Mouse (Mus musculus) heart, postnatal 36 days (tissue): Measurements from ENCODE around the gene Wars2. TPM values are rescaled to one million over a fixed set of nuclear protein-coding genes. Genes with fewer than 3 reads are reported as not detected.

Source experiments
- DNase-seq, 2 experiments: peaks; one replicate each; pipeline ENCODE4 v3.0.0; 2021 to 2022
- intact Hi-C: fragments of 180-260 bp; cut with DNase I; formaldehyde crosslinking; loops from one replicate; pipeline ENCODE4 v1.15.1; 2025
- total RNA-seq, 2 experiments: library from RNA; stranded (reverse); gene quantifications; 2 replicates each; pipeline ENCODE4 v1.2.3; 2021

Gene Wars2
- 1 to 10 TPM; 6.0 to 6.5 TPM for total RNA-seq

- peak; percentile 92 to 94 for DNase-seq
- intact Hi-C loops = loop anchor here (5.0 kb wide), 1 partner anchor 101 kb away; the partner anchor contains the start of gene Tbx15
These were observed at the start of gene Wars2 for GRCm38 (mm10) chr3:99140940-99141854. Wars2 (plus strand) TSS chr3:99141068.

- DNase-seq = no peak
- intact Hi-C loops = no loop called here
These were observed 44.1 kb upstream of the Wars2 start for GRCm38 (mm10) chr3:99096816-99097215.

GRCm38 (mm10) chr3:99110353-99111213 lies 30.3 kb upstream of the Wars2 start:
- intact Hi-C loops = no loop called here
- DNase-seq = no peak

GRCm38 (mm10) chr3:99111214-99111608 lies 29.7 kb upstream of the Wars2 start:
- DNase-seq = no peak
- intact Hi-C loops = no loop called here

- intact Hi-C loops = no loop called here
- no peak for DNase-seq
These were observed 27.5 kb upstream of the Wars2 start for GRCm38 (mm10) chr3:99113266-99113837.

- intact Hi-C loops = no loop called here
- DNase-seq = no peak
These were observed 19.9 kb upstream of the Wars2 start for GRCm38 (mm10) chr3:99120942-99121341.

- intact Hi-C loops = no loop called here
- DNase-seq = no peak
These were observed 10.3 kb upstream of the Wars2 start for GRCm38 (mm10) chr3:99130521-99130920.

GRCm38 (mm10) chr3:99131973-99132372 lies 8.9 kb upstream of the Wars2 start:
- DNase-seq = no peak
- intact Hi-C loops = no loop called here

GRCm38 (mm10) chr3:99133913-99134312 lies 7.0 kb upstream of the Wars2 start:
- no peak for DNase-seq
- intact Hi-C loops = no loop called here

GRCm38 (mm10) chr3:99147886-99148285 lies 7.0 kb downstream of the Wars2 start:
- DNase-seq = no peak
- intact Hi-C loops = no loop called here

- DNase-seq = no peak
- intact Hi-C loops = no loop called here
These were observed 8.2 kb downstream of the Wars2 start for GRCm38 (mm10) chr3:99149035-99149434.

GRCm38 (mm10) chr3:99156286-99156685 lies 15.4 kb downstream of the Wars2 start:
- no peak for DNase-seq

GRCm38 (mm10) chr3:99156987-99157386 lies 16.1 kb downstream of the Wars2 start:
- intact Hi-C loops = no loop called here
- DNase-seq = no peak

More at GRCm38 (mm10) chr3:99156286-99156685, 15.4 kb downstream of the Wars2 start:
- intact Hi-C loops = no loop called here

GRCm38 (mm10) chr3:99157451-99158015 lies 16.7 kb downstream of the Wars2 start:
- DNase-seq = no peak
- intact Hi-C loops = no loop called here

GRCm38 (mm10) chr3:99160016-99160415 lies 19.1 kb downstream of the Wars2 start:
- intact Hi-C loops = no loop called here

GRCm38 (mm10) chr3:99162191-99162590 lies 21.3 kb downstream of the Wars2 start:
- no peak for DNase-seq
- intact Hi-C loops = no loop called here

More at GRCm38 (mm10) chr3:99160016-99160415, 19.1 kb downstream of the Wars2 start:
- DNase-seq = no peak

- intact Hi-C loops = no loop called here
- DNase-seq = no peak
These were observed 26.9 kb downstream of the Wars2 start for GRCm38 (mm10) chr3:99167734-99168133.

GRCm38 (mm10) chr3:99173178-99173577 lies 32.3 kb downstream of the Wars2 start:
- intact Hi-C loops = no loop called here
- no peak for DNase-seq

GRCm38 (mm10) chr3:99174658-99175304 lies 33.9 kb downstream of the Wars2 start:
- intact Hi-C loops = no loop called here

More at GRCm38 (mm10) chr3:99174658-99175304, 33.9 kb downstream of the Wars2 start:
- no peak for DNase-seq
